Mouse (Mus musculus): ENCODE measurements at regions not wholly inside any gene's neighbourhood (a gene's known extent, or its start where the extent isn't known, plus 50 kb on each side); places are given as distances from the start of the nearest gene placed in this dataset.

GRCm38 (mm10) chr9:116263833-116264232 lies 88.7 kb upstream of the Tgfbr2 start:
- intact Hi-C loops (cut with DNase I): no loop called here
- DNase-seq (ENCODE audit: extremely low spot score in 1 of 2, low spot score in 2 of 2): no peak

GRCm38 (mm10) chr9:116259569-116259968 lies 84.4 kb upstream of the Tgfbr2 start:
- intact Hi-C loops (cut with DNase I): no loop called here
- DNase-seq (ENCODE audit: extremely low spot score in 1 of 2, low spot score in 2 of 2): no peak

- intact Hi-C loops (cut with DNase I): no loop called here
- DNase-seq (ENCODE audit: extremely low spot score in 1 of 2, low spot score in 2 of 2): peak in 1 of 2 experiments; percentile 25
Observed at GRCm38 (mm10) chr9:116253546-116253945, 78.4 kb upstream of the Tgfbr2 start.

- intact Hi-C loops (cut with DNase I): no loop called here
- no peak for DNase-seq (ENCODE audit: extremely low spot score in 1 of 2, low spot score in 2 of 2)
Observed at GRCm38 (mm10) chr9:116252788-116253187, 77.6 kb upstream of the Tgfbr2 start.

- intact Hi-C loops (cut with DNase I): no loop called here
- DNase-seq (ENCODE audit: extremely low spot score in 1 of 2, low spot score in 2 of 2): no peak
Observed at GRCm38 (mm10) chr9:116249791-116250190, 74.6 kb upstream of the Tgfbr2 start.

GRCm38 (mm10) chr9:116245136-116245535 lies 70.0 kb upstream of the Tgfbr2 start:
- no peak for DNase-seq (ENCODE audit: extremely low spot score in 1 of 2, low spot score in 2 of 2)
- intact Hi-C loops (cut with DNase I): no loop called here

GRCm38 (mm10) chr9:116244619-116244899 lies 69.4 kb upstream of the Tgfbr2 start:
- no peak for DNase-seq (ENCODE audit: extremely low spot score in 1 of 2, low spot score in 2 of 2)
- intact Hi-C loops (cut with DNase I): no loop called here

- intact Hi-C loops (cut with DNase I): no loop called here
Observed at GRCm38 (mm10) chr9:116243775-116244618, 68.8 kb upstream of the Tgfbr2 start.

GRCm38 (mm10) chr9:116241933-116242526 lies 66.9 kb upstream of the Tgfbr2 start:
- intact Hi-C loops (cut with DNase I): no loop called here
- no peak for DNase-seq (ENCODE audit: extremely low spot score in 1 of 2, low spot score in 2 of 2)

More at GRCm38 (mm10) chr9:116243775-116244618, 68.8 kb upstream of the Tgfbr2 start:
- DNase-seq (ENCODE audit: extremely low spot score in 1 of 2, low spot score in 2 of 2): no peak

- no peak for DNase-seq (ENCODE audit: extremely low spot score in 1 of 2, low spot score in 2 of 2)
- intact Hi-C loops (cut with DNase I): no loop called here
Observed at GRCm38 (mm10) chr9:116241290-116241689, 66.1 kb upstream of the Tgfbr2 start.

GRCm38 (mm10) chr9:116236836-116237235 lies 61.7 kb upstream of the Tgfbr2 start:
- no peak for DNase-seq (ENCODE audit: extremely low spot score in 1 of 2, low spot score in 2 of 2)
- intact Hi-C loops (cut with DNase I): no loop called here

GRCm38 (mm10) chr9:116234170-116234569 lies 59.0 kb upstream of the Tgfbr2 start:
- no peak for DNase-seq (ENCODE audit: extremely low spot score in 1 of 2, low spot score in 2 of 2)
- intact Hi-C loops (cut with DNase I): no loop called here

- peak in 1 of 2 experiments; percentile 28 for DNase-seq (ENCODE audit: extremely low spot score in 1 of 2, low spot score in 2 of 2)
- intact Hi-C loops (cut with DNase I): no loop called here
Observed at GRCm38 (mm10) chr9:116232386-116232785, 57.2 kb upstream of the Tgfbr2 start.

GRCm38 (mm10) chr9:116231351-116232311 lies 56.5 kb upstream of the Tgfbr2 start:
- intact Hi-C loops (cut with DNase I): no loop called here
- peak in 1 of 2 experiments; percentile 60 for DNase-seq (ENCODE audit: extremely low spot score in 1 of 2, low spot score in 2 of 2)

GRCm38 (mm10) chr9:116230346-116230745 lies 55.2 kb upstream of the Tgfbr2 start:
- no peak for DNase-seq (ENCODE audit: extremely low spot score in 1 of 2, low spot score in 2 of 2)
- intact Hi-C loops (cut with DNase I): no loop called here

- intact Hi-C loops (cut with DNase I): no loop called here
- DNase-seq (ENCODE audit: extremely low spot score in 1 of 2, low spot score in 2 of 2): no peak
Observed at GRCm38 (mm10) chr9:116228443-116228842, 53.3 kb upstream of the Tgfbr2 start.

GRCm38 (mm10) chr9:116227738-116228137 lies 52.6 kb upstream of the Tgfbr2 start:
- no peak for DNase-seq (ENCODE audit: extremely low spot score in 1 of 2, low spot score in 2 of 2)
- intact Hi-C loops (cut with DNase I): no loop called here

All from left cerebral cortex, postnatal 10 days (tissue).